Mouse (Mus musculus): Measurements from ENCODE around the gene Vpreb3.

Vpreb3 gene

DNA sequence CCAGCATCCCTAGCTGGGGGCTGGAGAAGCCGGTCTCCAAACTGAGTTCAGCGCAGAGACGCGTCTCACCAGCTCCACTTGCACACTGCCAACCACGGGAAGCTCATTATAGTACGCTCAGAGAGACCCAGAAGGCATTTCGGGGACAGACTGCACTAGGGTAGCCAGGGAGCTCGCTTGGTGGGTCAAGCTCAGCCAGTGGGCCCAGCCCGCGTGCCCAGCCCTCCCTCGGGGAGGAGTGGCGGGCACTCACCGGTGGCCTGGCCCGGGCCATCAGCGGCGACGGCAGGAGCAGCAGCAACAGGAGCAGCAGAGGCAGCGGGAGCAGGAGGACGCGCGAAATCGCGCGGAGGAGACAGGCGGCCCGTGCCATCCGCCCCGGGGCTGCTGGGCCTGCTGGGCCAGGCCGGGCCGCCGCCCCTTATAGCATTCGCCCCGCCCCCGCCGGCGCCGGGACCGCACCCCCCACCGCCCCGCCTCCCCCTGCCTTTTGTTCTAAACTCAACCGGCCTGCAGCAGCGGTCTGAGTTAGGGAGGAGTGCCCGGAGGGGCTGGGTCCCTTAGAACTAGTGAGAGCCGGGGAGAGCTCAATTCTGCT lies 10.7 kb upstream of the Vpreb3 start:
- DNase-seq (ENCODE audit: low spot score): peak; percentile 61

DNA sequence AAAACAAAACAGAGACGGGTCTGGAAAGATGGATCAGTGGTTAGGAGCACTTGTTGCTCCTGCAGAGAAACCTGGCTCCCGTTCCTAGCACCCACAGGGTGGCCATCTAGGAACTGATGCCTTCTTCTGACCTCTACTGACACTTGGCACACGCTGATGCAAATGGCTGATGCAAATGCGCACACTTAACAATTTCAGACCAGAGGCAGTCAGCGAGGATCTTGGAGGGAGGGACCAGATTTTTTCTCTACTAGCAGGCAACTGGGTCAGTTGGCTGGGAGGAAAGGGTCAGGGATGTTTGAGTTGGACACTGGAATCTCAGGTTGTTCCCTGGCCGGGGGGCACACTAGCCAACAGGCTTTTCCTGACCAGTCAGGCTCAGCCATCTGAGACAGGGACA lies 10.0 kb upstream of the Vpreb3 start, which contains the start of gene Chchd10:
TSS of gene Chchd10 (plus strand) at position 240 of the 400 bp plus-strand sequence.
- DNase-seq (ENCODE audit: low spot score): no peak

DNA sequence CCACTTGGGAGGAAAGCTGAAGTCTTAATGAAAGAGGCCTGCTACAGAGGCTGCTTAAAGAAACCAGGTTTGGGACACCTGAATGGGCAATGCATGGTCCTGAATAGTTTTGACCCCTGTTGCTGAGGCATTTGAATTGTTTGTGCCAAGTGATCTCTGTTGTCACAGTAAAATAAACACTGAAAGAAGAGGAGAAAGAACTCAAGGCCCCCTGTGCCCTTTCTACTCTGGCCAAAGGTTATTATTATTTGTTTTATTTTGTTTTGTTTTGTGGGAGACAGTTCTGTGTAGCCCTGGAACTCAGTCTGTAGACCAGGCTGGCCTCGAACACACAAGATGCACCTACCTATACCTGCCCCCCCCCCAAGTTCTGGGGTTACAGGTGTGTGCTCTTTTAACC lies 7.9 kb upstream of the Vpreb3 start:
- DNase-seq (ENCODE audit: low spot score): no peak

DNA sequence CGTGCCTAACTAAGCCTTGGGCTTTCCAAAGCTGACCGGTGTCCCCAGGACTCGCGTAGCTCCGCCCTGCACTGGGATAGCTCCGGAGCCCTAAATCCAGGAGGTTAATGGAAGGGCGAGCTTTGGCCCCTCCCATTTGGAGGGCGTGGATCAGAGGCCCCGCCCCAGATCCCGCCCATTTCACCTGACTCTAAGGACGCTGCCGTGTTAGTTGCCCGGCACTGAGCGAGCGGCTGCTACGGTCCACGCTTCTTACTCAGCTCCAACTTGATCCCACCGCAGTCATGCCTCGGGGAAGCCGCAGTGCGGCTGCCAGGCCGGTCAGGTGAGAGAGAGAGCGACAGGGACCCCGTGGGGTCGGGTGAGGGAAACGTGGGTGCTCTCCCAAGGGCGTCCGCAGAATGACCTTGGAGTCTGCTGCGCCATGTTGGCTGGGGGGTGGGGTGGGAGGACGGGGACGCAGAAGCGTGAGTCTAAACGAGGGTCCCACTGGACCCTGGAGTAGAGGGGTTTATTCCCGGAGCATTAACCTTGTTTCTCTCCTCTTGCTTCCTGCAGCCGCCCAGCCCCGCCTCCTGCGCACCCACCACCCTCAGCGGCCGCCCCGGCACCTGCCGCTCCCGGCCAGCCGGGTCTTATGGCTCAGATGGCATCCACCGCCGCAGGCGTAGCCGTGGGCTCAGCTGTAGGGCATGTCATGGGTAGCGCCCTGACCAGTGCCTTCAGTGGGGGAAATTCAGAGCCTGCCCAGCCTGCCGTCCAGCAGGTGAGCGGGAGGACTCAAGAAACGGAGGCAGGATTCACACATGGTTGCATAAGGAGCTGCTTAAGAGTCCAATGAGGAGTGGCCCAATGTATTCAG lies 6.9 kb upstream of the Vpreb3 start, which contains the start of gene Mmp11:
TSS of gene Mmp11 (minus strand) at position 817 of the 862 bp plus-strand sequence.
- peak; percentile 49 for DNase-seq (ENCODE audit: low spot score)

DNA sequence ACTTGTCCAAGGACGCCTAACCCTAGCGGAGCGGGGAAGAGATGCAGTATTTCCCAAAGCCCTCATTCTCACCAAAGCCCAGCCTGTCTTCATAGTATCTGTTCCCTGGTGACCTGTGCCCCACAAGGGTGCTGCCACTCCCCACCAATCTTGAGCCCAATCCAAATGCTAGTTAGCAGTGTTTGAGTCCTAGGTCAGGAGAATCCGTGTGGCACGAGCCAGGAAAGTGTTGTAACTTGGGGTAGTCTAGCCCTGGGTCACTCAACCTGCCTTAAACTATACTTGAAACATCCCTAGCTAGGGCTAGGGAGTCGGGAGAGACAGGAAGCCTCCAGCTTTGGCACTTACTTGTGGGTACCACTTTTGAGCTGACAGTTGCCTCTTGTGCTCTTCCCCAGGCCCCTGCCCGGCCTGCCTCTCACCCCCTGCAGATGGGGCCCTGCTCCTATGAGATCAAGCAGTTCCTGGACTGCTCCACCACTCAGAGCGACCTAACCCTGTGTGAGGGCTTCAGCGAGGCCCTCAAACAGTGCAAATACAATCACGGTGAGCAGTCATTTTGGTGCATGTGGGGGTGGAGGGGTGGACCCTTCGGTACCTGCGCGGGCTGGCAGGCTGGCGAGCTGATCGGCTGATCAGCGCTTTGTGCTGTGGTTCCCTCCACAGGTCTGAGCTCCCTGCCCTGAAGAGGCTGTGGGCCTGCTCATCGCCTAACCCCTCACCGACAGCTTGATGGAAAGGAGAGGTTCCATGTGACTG lies 5.8 kb upstream of the Vpreb3 start:
- DNase-seq (ENCODE audit: low spot score): no peak

DNA sequence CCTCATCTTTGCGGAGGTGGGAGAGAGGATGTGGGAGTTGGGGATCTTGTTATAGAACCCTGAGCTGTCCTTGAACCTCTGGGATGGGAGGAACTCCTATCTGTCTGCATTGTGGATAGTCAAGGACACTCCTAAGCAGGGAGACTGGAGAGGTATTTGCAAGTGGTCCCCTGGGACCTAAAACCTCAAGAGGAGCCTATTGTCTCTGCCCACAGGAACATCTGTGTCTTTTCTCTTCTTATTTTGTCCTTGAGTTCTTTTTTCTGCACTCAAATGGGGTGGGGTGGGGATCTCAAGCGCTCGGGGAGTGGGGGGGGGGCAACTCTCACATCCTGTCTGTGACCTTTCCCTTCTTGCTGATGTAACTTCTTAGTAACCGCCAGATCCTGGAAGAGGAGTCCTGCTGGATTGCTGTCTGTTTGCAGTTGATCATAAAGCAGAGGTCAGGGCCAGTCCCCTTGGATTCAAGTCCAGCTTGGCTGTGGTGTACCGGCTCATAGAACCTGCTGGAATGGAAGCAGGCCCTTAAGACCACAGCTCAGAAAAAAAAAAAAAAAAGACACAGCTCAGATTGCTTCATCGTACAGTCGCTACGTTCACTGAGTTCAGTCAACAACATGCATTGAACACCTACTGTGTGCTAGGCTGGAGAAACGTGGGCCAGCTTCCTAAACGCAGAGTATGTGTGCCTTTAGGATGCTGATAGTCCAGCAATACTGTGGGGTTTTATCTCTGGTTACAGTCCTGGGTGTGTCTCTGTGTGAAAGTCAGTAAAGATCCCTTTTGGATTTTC lies 4.8 kb upstream of the Vpreb3 start:
- DNase-seq (ENCODE audit: low spot score): no peak

DNA sequence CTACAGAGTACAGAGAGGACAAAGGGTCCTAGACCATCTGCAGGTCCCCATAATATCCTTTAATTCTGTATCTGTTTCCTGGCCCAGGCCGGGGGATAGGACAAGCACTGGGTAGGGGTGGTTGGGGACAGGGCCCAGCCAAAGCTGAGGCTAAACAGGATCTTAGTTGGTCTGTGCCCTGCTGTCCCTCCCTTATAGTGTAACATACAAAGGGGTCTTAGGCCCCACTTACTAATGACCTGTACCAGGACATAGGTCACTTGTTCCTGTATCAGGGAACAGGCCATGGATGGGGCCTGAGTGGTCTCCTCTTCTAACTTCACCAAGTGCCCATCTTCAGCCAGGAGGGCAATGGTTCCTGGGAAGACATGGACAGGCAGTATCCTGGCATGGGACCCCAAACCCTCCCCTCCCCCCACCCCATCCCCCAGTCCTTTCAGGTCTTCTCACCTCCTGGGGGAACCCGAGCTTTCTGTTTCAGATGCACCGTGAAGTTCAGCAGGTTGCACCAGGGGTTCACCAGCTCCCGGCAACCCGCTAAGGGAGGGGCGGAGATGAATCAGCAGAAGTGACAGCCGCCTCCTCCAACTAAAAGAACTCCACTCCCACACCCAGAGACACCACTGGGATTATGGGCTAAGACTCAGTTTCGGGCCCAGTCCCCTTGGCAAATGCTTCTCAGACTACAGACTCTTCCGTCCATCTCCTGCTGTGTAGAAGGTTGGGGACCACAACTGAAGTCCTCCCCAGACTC lies 3.2 kb upstream of the Vpreb3 start:
- DNase-seq (ENCODE audit: low spot score): no peak

DNA sequence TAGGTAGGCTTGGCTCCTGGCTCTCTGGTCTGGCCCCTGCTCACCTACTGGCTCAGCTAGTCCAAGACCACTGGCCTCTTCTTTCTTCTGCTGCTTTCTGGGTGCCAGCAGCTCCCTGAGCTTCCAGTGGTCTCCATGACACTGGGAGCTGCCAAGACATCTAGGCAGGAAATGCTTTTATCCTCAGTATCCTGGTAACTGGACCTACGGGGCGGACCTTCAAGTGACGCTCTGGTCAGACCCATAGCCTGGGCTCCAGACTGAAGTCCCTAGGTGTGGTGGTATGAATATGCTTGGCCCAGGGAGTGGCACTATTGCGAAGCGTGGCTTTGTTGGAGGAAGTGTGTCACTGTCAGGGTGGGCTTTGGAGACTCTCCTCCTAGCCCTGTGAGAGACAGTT lies 2.3 kb upstream of the Vpreb3 start, which contains the start of gene Gm867:
TSS of gene Gm867 (minus strand) at position 153 of the 400 bp plus-strand sequence.
- no peak for DNase-seq (ENCODE audit: low spot score)

DNA sequence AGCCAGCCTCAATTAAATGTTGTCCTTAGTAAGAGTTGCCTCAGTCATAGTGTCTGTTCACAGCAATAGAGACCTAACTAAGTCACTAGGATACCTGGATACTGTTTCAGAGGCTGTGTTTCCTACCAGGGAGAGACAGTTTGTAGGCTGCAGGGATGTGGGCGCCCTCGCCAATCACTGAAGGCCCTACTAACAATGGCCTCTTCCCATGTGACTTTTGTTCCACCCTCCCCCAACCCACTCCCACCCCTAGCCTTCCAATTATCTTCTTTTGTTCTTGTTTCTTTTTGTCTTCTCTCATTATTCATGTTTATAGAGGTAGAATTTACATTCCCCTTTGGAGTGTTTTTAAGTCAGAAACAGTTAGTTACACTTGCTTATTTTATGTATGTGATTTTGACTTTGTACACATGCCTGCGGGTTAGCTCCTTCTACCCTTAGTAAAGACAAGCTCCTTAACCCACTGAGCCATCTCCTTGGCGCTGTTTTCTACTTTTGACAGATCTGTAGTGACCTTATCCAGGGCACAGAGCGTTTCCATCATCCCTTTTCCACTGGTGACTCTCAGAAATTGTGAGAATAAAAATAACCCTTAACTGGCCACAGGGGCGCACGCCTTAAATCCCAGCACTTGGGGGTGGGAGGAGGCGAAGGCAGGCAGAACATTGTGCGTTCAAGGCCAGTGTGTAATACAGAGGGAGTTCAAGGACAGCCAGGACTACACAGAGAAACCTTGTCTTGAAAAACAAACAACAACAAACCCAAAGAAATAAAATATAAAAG lies 1.6 kb upstream of the Vpreb3 start:
- no peak for DNase-seq (ENCODE audit: low spot score)

DNA sequence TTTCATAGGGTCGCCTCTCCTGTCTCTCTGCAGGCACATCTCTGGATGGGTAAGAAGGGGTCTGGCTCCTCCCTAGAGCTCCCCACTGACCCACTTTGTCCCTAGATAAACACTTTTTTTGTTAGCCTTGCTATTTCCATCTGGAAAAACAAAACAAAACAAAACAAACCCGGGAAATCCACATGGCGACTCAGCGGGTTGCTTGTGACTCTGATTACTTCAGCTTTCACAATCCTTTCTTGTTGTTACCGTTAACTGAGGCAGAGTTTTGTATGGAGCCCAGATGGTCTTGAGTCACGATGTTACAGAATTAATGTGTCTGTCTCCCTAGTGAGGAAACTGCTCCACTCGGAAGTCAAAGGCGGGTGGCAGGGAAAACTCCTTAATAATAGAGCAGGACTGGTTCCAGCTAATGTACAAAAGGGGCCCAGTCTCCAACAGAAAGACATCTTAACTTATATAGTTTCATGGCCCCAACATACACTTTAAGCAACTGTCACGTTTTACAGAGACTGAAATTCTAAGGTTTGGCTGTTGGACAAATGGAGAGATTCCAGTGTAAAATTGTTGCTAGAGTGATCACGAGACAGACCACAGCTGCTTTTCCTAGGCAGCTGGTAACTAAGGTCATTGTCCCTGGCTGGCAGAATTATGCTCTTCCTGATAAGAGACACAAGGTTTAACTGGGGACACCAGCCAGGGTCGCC lies 1.4 kb downstream of the Vpreb3 start:
- DNase-seq (ENCODE audit: low spot score): no peak

DNA sequence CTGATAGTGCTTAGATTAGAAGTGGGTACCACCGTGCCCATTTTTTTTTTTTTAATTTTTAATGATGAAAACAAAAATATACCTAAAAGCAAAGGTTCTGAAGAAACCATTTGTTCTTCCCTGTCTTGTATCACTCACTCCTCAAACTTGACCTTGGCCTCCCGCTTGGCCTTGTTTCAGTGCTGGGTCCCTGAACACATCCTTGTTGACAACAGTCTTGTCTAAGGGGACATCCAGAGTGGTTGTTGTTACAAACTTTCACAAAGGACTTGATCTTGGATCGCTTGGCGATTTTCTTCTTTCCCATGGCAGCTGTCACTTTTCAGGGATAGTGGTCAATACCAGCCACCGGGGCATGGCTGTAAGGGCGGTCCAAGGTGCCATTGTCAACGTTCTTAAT lies 2.4 kb downstream of the Vpreb3 start:
- DNase-seq (ENCODE audit: low spot score): no peak

DNA sequence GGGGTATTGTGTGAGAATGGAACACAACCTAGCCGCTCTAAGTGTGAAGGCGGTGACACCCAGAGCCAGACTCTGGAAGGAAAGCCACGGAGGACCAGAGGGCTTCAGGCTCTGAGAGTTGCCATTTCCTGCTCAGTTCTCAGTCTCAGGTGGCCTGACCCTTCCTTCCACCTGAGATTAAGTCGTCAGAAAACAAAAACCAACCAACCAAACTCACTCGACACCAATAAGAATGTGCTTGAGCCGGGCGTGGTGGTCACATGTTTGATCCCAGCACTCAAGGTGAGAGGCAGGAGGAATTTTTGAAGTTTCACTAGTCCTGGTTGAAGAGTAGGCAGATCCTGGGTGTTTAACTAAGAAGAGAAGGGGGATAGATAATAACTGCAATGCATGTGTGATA lies 3.0 kb downstream of the Vpreb3 start:
- DNase-seq (ENCODE audit: low spot score): no peak

DNA sequence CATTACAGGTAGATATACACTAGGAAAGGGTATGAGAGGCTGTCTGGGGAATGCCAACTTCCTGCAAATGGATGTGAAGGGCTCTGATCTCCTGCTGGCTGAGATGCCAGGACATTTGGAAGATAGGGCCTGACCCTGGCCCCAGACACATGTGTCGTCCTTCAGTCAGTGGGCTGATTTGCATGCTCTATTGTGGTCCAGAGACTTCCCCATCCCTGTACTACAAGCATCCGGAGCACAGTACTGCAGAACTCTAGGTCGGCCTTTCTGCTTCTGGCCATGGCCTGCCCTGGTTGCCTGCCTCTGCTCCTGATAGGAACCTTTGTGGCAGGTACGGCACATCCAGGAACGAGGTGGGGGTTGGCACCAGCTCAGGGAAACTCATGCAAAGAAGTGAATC lies 5.2 kb downstream of the Vpreb3 start:
- no peak for DNase-seq (ENCODE audit: low spot score)

DNA sequence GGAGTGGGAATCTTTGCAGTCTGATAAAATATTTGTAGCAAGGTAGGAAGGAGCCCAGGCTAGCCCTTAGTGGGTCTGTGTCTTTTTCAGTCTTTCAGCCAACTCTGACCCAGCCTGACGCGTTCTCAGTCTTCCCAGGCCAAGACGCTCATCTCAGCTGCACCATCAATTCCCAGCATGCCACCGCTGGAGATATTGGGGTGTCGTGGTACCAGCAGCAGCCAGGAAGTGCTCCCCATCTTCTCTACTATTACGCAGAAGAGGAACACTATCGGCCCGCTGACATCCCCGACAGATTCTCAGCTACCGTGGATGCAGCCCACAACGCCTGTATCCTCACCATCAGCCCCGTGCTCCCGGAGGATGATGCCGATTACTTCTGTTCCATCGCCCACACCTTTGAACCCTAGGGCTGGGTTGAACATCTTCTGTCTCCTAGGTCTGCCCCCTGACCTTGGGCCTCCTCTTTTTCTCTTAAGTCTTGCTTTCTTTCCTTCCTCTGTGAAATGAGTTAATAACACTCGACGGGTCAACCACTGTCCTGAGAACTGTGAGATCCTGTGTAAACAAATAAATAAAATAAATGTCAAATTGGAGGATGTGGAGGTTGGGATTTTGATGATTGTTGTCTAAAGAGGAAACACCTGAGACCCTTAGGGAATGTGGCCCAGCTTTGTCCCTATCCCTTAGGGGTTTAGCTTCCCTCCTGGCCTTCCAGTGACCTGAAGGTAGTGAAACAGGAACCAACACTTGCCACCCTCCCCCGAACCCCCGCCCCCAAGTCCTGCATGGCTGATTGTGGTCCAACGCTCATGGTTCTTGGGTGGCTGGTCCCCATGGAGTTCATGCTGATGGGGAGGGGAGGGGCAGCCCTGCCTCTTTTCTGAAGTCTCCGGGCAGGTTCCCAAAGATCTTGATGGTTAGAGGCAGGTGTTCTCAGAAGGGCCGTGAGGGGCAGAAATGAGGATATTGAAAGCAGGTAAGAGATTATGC lies 6.5 kb downstream of the Vpreb3 start:
- DNase-seq (ENCODE audit: low spot score): no peak

DNA sequence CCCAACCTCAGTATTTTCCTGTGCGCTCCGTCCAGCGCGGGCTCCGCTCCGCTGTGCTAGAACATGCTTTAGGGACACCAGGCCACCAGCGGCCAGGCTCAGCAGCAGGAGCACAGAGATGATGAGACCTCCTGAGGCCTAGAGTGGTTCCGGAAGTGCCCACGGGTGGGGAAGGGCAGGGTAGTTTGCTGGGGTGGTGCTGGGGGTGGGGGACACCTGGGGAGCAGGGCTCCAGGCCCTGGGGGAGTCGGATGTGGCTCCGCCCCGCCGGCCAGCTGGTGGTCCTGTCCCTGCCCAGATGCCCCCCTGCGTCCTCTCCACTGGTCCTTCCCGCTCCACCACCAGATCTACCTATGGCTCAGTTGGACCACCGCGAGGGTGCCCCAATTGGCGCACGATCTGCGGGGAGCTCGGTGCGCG lies 7.9 kb downstream of the Vpreb3 start:
- no peak for DNase-seq (ENCODE audit: low spot score)

DNA sequence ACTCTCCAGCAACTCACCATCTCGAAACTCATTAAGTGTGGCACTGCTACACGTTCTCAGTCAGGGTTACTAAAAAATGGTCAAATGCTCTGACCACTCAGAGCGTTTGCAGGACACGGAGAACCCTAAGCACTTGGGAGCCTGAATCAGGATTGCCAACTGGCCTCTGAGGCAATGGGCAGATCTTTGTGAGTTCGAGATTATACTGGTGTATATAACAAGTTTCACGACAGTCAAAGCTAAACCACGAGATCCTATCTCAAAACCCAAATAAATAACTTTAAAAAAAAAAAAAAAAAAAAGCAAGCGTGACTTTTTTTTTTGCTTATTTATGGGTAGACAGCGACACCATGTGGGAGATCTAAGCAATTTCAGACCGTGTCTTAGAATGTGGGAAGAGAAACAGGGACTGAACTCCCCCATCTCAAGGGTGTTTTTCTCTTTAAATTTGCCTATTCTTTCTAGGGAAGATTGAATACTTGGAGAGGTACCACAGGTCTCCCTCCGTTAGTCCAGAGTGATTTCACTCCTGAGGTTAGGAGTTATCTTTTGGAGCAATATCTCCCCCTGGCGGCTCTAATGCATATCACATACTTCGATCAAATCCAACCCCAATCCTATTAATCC lies 8.7 kb downstream of the Vpreb3 start:
- peak; percentile 36 for DNase-seq (ENCODE audit: low spot score)

DNA sequence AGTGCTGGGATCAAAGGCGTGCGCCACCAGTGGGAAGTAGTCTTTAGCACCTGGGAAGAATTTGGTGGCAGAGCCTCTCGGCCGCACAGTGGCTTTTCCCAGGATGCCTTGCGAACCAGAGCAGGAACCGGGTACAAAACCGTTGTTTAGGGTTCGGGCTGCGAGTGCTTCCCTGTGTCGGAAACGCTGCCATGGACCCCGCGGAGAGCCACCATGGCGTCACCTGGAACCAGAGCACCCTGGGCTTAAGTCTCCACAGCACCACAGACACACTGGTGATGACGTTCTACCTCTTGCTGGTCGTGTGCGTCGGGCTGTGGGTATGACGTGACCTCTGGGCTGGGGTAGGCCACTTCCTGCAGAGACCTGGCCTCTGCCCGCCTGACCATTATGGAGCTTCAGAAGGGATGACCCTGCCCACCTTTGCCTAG lies 11.5 kb downstream of the Vpreb3 start, which contains the start of gene Gm5134:
TSS of gene Gm5134 (plus strand) at position 134 of the 431 bp plus-strand sequence.
- no peak for DNase-seq (ENCODE audit: low spot score)

DNA sequence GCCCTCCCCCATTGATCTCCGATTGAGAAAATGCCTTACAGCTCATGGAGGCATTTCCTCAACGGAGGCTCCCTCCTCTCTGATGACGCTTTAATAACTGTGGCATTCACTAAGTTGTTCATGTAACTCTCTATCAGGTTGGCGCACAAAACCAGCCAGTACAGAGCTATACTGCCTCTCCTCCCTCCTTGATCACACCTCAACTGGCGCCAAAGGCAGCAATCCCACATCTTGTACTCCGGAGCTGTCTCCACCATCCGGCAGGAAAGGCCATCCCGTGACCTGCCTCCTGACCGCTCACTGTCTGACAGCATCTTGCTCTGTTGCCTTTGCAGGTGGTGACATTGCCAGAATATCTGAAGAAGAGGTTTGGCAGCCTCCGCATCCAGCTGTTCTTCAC lies 31.0 kb downstream of the Vpreb3 start:
- DNase-seq (ENCODE audit: low spot score): no peak
